Mouse (Mus musculus) kidney, embryonic 16.5 days (tissue): ENCODE measurements at regions not wholly inside any gene's neighbourhood (a gene's known extent, or its start where the extent isn't known, plus 50 kb on each side); places are given as distances from the start of the nearest gene placed in this dataset.

Experiments used
- ATAC-seq: fragments of 200-750 bp; cut with Nextera tagmentation; 2 replicates; pipeline ENCODE4 v1.8.0; 2017; ENCODE audit warnings: moderate TSS enrichment; ENCODE audit not compliant: low FRiP score, low TSS enrichment
- H3K27ac ChIP-seq: fragments of 300-500 bp; sonication (generic); 2 replicates; pipeline ENCODE4 v1.5.1; 2014; ENCODE audit warnings: low read length
- H3K27me3 ChIP-seq: fragments of 300-500 bp; sonication (generic); 2 replicates; pipeline ENCODE4 v1.6.1; 2014; ENCODE audit warnings: low read length, control low read depth, mixed read lengths; ENCODE audit not compliant: insufficient read depth
- H3K36me3 ChIP-seq: fragments of 300-500 bp; sonication (generic); 2 replicates; pipeline ENCODE4 v1.6.1; 2014; ENCODE audit warnings: low read length, control low read depth, mixed read lengths; ENCODE audit not compliant: insufficient read depth
- H3K4me1 ChIP-seq: fragments of 300-500 bp; sonication (generic); 2 replicates; pipeline ENCODE4 v1.6.1; 2014; ENCODE audit warnings: low read length, control low read depth, mixed read lengths; ENCODE audit not compliant: insufficient read depth
- H3K4me2 ChIP-seq: fragments of 300-500 bp; sonication (generic); replicated peaks from 2 replicates; pipeline ENCODE4 v1.6.1; 2014; ENCODE audit warnings: low read depth, low read length
- H3K4me3 ChIP-seq: fragments of 300-500 bp; sonication (generic); 2 replicates; pipeline ENCODE4 v1.5.1; 2014; ENCODE audit warnings: mild to moderate bottlenecking, low read length
- H3K9ac ChIP-seq: fragments of 300-500 bp; sonication (generic); replicated peaks from 2 replicates; pipeline ENCODE4 v1.6.1; 2014; ENCODE audit warnings: low read length
- H3K9me3 ChIP-seq: fragments of 300-500 bp; sonication (generic); 2 replicates; pipeline ENCODE4 v1.6.1; 2016; ENCODE audit warnings: low read length, control low read depth
- WGBS: fragments of 180-500 bp; shearing (Covaris S2); extraction: QIAGEN DNeasy Blood & Tissue Kit; methylation state at CpG from one replicate; pipeline ENCODE4 v1.1.7; 2014; 5-methylcytosine and 5-hydroxymethylcytosine counted together

- 81% methylated on average over 5 of the region's 5 CpGs for WGBS
Measured at GRCm38 (mm10) chr2:162740523-162740922, 79.6 kb upstream of the Ptprt start.

DNA sequence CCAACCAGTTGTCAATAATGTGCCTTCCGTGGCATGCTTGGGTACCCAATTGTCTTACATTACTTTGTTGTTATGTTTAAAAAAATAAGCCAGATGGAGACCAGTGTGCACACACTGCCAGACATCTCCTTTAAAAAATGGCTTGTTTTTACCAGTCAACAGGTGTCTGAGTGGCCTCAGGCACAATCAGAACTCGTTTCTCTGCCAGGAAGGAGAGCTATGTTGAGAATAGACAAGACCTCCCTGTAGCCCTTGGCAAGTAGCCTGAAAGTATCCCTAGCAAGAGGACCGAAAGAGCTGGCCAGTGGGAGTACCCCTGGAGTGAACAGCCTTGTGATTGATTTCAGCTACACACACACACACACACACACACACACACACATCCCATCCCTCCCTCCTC, 74.8 kb upstream of the Ptprt start:
- H3K27ac ChIP-seq = no peak overlapping the region
- no peaks in the 10 kb centered on the region for H3K4me1 ChIP-seq
- H3K9me3 ChIP-seq = no peaks in the 10 kb centered on the region
- WGBS = 54% methylated on average over 3 of the region's 3 CpGs
- no peaks in the 10 kb centered on the region for H3K27me3 ChIP-seq
- H3K36me3 ChIP-seq = no peaks in the 10 kb centered on the region
- ATAC-seq = no peak
- H3K4me3 ChIP-seq = no peak overlapping the region
- H3K4me2 ChIP-seq = no peak overlapping the region
- H3K9ac ChIP-seq = no peak overlapping the region

More at GRCm38 (mm10) chr2:162740523-162740922, 79.6 kb upstream of the Ptprt start:
- Histone ChIP-seq H3K9me3 (no peaks in the 10 kb centered on the region), H3K27me3 (no peaks in the 10 kb centered on the region), H3K4me1 (no peaks in the 10 kb centered on the region), H3K27ac (no peak overlapping the region), H3K4me2 (no peak overlapping the region), H3K4me3 (no peak overlapping the region), H3K9ac (no peak overlapping the region), H3K36me3 (no peaks in the 10 kb centered on the region)
- ATAC-seq = no peak

- Histone ChIP-seq H3K27me3 (no peaks in the 10 kb centered on the region), H3K27ac (no peak overlapping the region), H3K4me1 (no peaks in the 10 kb centered on the region), H3K36me3 (no peaks in the 10 kb centered on the region), H3K4me3 (no peak overlapping the region), H3K9ac (no peak overlapping the region), H3K9me3 (no peaks in the 10 kb centered on the region), H3K4me2 (no peak overlapping the region)
- WGBS = 59% methylated on average over 4 of the region's 4 CpGs
- no peak for ATAC-seq
Measured at GRCm38 (mm10) chr2:162734286-162734685, 73.3 kb upstream of the Ptprt start.

DNA sequence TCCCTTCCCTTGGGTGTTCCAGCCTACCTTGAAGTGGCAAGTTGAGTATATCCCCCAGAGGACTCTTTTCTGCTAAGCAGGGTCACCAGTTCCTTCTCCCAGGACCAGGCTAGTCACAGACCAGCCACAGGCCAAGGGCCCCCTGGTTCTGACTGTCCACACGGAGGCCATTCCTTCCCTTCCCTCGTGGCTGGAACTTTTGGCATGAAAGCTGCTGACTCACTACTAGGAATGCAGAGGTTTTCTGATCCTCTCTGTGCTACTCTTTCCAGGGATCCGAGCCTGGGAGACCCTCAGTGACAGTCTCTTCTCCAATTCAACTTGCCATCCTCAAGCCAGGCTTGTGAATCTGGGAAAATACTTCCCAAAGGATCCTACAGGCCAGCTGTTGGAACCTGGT, 59.1 kb upstream of the Ptprt start:
- 55% methylated on average over 3 of the region's 3 CpGs for WGBS
- H3K36me3 ChIP-seq = no peaks in the 10 kb centered on the region
- no peak for ATAC-seq

DNA sequence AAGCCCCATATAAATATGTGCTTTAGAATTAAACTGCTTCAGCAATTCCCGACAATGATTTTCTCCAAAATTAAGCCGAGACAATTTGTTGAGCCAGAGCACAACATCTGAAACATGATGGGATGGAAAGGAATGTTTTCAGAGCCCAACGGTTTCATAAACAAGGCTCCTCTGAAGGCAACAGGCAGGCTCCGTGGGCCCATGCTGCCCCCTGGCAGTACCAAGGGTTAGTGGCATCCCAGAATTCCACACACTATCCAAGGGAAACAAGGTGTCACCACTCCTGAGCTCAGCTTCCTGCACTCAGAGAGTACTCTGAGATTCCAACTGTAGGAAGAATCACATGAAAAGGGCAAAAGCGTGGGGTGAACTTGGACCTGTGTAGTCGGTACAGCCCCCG, 57.5 kb upstream of the Ptprt start:
- WGBS = 73% methylated on average over 7 of the region's 7 CpGs
- ATAC-seq = no peak
- no peaks in the 10 kb centered on the region for H3K4me1 ChIP-seq
- no peaks in the 10 kb centered on the region for H3K36me3 ChIP-seq
- no peaks in the 10 kb centered on the region for H3K27me3 ChIP-seq
- no peak overlapping the region for H3K4me3 ChIP-seq
- H3K9ac ChIP-seq = no peak overlapping the region
- no peak overlapping the region for H3K4me2 ChIP-seq
- no peak overlapping the region for H3K27ac ChIP-seq
- no peaks in the 10 kb centered on the region for H3K9me3 ChIP-seq

More for the DNA sequence above, 59.1 kb upstream of the Ptprt start:
- H3K27ac ChIP-seq = no peak overlapping the region
- H3K4me2 ChIP-seq = no peak overlapping the region
- no peaks in the 10 kb centered on the region for H3K4me1 ChIP-seq
- no peaks in the 10 kb centered on the region for H3K27me3 ChIP-seq
- H3K9me3 ChIP-seq = no peaks in the 10 kb centered on the region
- no peak overlapping the region for H3K4me3 ChIP-seq
- H3K9ac ChIP-seq = no peak overlapping the region

DNA sequence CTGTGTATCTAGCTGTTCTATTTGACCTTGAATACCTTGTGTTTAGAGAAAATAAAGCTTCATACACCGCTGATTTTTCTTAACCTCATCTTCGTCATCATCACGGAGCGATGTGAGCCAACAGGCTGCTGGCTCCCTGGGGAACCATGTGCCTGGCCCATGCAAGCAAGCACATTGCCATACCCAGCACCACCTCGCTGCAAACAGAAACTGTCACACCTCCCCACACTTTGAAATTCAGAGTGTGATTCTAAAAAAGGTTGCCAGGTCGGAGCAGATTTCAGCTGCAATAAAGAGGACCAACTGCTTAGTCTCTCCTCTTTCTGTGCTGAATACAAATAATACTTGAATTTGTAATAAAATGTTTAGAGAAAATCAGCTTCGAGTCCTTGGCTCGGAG, 54.0 kb upstream of the Ptprt start:
- no peaks in the 10 kb centered on the region for H3K9me3 ChIP-seq
- no peak overlapping the region for H3K9ac ChIP-seq
- no peak overlapping the region for H3K4me2 ChIP-seq
- no peak overlapping the region for H3K27ac ChIP-seq
- no peaks in the 10 kb centered on the region for H3K4me1 ChIP-seq
- WGBS = 79% methylated on average over 8 of the region's 8 CpGs
- ATAC-seq = no peak
- H3K4me3 ChIP-seq = no peak overlapping the region
- H3K27me3 ChIP-seq = no peaks in the 10 kb centered on the region
- H3K36me3 ChIP-seq = no peaks in the 10 kb centered on the region

GRCm38 (mm10) chr2:162712972-162713371, 52.0 kb upstream of the Ptprt start:
- no peak overlapping the region for H3K9ac ChIP-seq
- 91% methylated on average over 1 of the region's 1 CpGs for WGBS
- H3K27me3 ChIP-seq = no peaks in the 10 kb centered on the region
- H3K9me3 ChIP-seq = no peaks in the 10 kb centered on the region
- no peak for ATAC-seq
- no peak overlapping the region for H3K4me2 ChIP-seq
- H3K27ac ChIP-seq = no peak overlapping the region
- no peaks in the 10 kb centered on the region for H3K36me3 ChIP-seq
- H3K4me3 ChIP-seq = no peak overlapping the region
- no peaks in the 10 kb centered on the region for H3K4me1 ChIP-seq

DNA sequence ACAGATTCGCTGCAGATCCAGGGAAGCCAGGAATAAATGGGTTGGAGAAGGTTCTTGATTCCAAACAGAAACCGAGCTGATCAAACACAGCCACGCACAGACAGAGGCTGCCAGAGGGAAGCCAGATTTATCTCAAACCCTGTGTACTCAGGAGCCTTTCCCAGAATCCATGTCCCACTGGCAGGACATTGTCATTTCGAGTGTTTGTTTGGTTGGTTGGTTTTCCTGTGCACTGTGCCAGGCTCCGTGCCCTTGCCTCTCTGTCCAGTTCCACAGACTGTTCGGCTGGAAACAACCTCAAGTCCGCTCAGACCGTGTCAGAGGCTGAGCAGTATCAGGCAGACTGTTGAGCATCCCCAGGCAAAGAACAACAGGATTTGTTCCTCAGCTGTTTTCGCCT, 51.4 kb upstream of the Ptprt start:
- Histone ChIP-seq H3K4me3 (no peak overlapping the region), H3K9ac (no peak overlapping the region), H3K4me2 (no peak overlapping the region), H3K27me3 (no peaks in the 10 kb centered on the region), H3K4me1 (no peaks in the 10 kb centered on the region), H3K9me3 (no peaks in the 10 kb centered on the region), H3K36me3 (no peaks in the 10 kb centered on the region), H3K27ac (no peak overlapping the region)
- ATAC-seq = no peak
- 85% methylated on average over 9 of the region's 9 CpGs for WGBS
